Mouse (Mus musculus): ENCODE results near the gene Myh15. TPM values are rescaled to one million over a fixed set of nuclear protein-coding genes. Genes with fewer than 3 reads are reported as not detected.
"Not testable (repeated sequence)": the region's sequence is repeated elsewhere in the genome, so short reads cannot be mapped to it uniquely, and the experiment has no call there.

Gene Myh15
- not detected for total RNA-seq (2021)
- long read RNA-seq, experiment 1, result 0 reads
- long read RNA-seq, experiment 2, result 0 reads

- no peak for DNase-seq
Observed at GRCm38 (mm10) chr16:49057186-49057585, at the start of gene Myh15. TSS of gene Myh15 (plus strand) at chr16:49057486.

GRCm38 (mm10) chr16:49016620-49017332 lies 40.5 kb upstream of the Myh15 start:
- DNase-seq, result peak in 1 of 2 experiments; percentile 8

GRCm38 (mm10) chr16:49035852-49036251 lies 21.4 kb upstream of the Myh15 start:
- no peak for DNase-seq

GRCm38 (mm10) chr16:49037771-49038170 lies 19.5 kb upstream of the Myh15 start:
- no peak for DNase-seq

- no peak for DNase-seq
Observed at GRCm38 (mm10) chr16:49040554-49041221, 16.6 kb upstream of the Myh15 start.

- no peak for DNase-seq
Observed at GRCm38 (mm10) chr16:49049214-49049613, 8.1 kb upstream of the Myh15 start.

GRCm38 (mm10) chr16:49069256-49069963 lies 12.1 kb downstream of the Myh15 start:
- DNase-seq, result no peak

GRCm38 (mm10) chr16:49071316-49071715 lies 14.0 kb downstream of the Myh15 start:
- DNase-seq, result no peak

- DNase-seq, result no peak
Observed at GRCm38 (mm10) chr16:49128015-49128414, 70.7 kb downstream of the Myh15 start.

- DNase-seq, result no peak
Observed at GRCm38 (mm10) chr16:49156193-49156592, 98.9 kb downstream of the Myh15 start.

- DNase-seq, result peak; percentile 14 to 70
Observed at GRCm38 (mm10) chr16:49164349-49165137, 107.3 kb downstream of the Myh15 start.

- no peak for DNase-seq
Observed at GRCm38 (mm10) chr16:49165728-49166127, 108.4 kb downstream of the Myh15 start.

- no peak for DNase-seq
Observed at GRCm38 (mm10) chr16:49167325-49167724, 110.0 kb downstream of the Myh15 start.

GRCm38 (mm10) chr16:49175077-49175476 lies 117.8 kb downstream of the Myh15 start:
- DNase-seq, result no peak

GRCm38 (mm10) chr16:49175729-49176395 lies 118.6 kb downstream of the Myh15 start:
- no peak for DNase-seq

- no peak for DNase-seq
Observed at GRCm38 (mm10) chr16:49193521-49193920, 136.2 kb downstream of the Myh15 start.

GRCm38 (mm10) chr16:49193986-49194385 lies 136.7 kb downstream of the Myh15 start:
- no peak for DNase-seq

GRCm38 (mm10) chr16:49196290-49196689 lies 139.0 kb downstream of the Myh15 start:
- DNase-seq, result no peak

GRCm38 (mm10) chr16:49197951-49198350 lies 140.7 kb downstream of the Myh15 start:
- no peak for DNase-seq

- DNase-seq, result no peak
Observed at GRCm38 (mm10) chr16:49223733-49224132, 166.4 kb downstream of the Myh15 start.

- not testable (repeated sequence) for DNase-seq
Observed at GRCm38 (mm10) chr16:49243517-49243916, 186.2 kb downstream of the Myh15 start.

Measured in heart, adult 18-20 months (tissue).